Mouse (Mus musculus) midbrain, embryonic 11.5 days (tissue): ENCODE data around the gene Mreg. TPM values are rescaled to one million over a fixed set of nuclear protein-coding genes. Genes with fewer than 3 reads are reported as not detected.
"Not testable (repeated sequence)": the region's sequence is repeated elsewhere in the genome, so short reads cannot be mapped to it uniquely, and the experiment has no call there.

Source experiments
- ATAC-seq: fragments of 200-750 bp; cut with Nextera tagmentation; 2 replicates; pipeline ENCODE4 v1.8.0; 2017; ENCODE audit warnings: moderate TSS enrichment, moderate library complexity; ENCODE audit not compliant: low FRiP score
- DNase-seq: peaks from one replicate; pipeline ENCODE4 v3.0.0; 2015; ENCODE audit warnings: low spot score; ENCODE audit errors: missing footprints
- H3K27ac ChIP-seq: fragments of 300-500 bp; sonication (generic); 2 replicates; pipeline ENCODE4 v1.5.1; 2014; ENCODE audit warnings: low read depth, low read length
- H3K27me3 ChIP-seq: fragments of 300-500 bp; sonication (generic); 2 replicates; pipeline ENCODE4 v1.6.1; 2014; ENCODE audit warnings: mild to moderate bottlenecking, low read length, moderate library complexity, mixed read lengths; ENCODE audit not compliant: control insufficient read depth, insufficient read depth
- H3K36me3 ChIP-seq: fragments of 300-500 bp; sonication (generic); 2 replicates; pipeline ENCODE4 v1.6.1; 2014; ENCODE audit warnings: mild to moderate bottlenecking, low read length, moderate library complexity, mixed read lengths; ENCODE audit not compliant: control insufficient read depth, insufficient read depth
- H3K4me1 ChIP-seq: fragments of 300-500 bp; sonication (generic); 2 replicates; pipeline ENCODE4 v1.6.1; 2014; ENCODE audit warnings: low read length; ENCODE audit not compliant: control insufficient read depth, insufficient read depth
- H3K4me2 ChIP-seq: fragments of 300-500 bp; sonication (generic); 2 replicates; pipeline ENCODE4 v1.6.1; 2014; ENCODE audit warnings: mild to moderate bottlenecking, moderate library complexity
- H3K4me3 ChIP-seq: fragments of 300-500 bp; sonication (generic); 2 replicates; pipeline ENCODE4 v1.5.1; 2014; ENCODE audit warnings: low read depth, low read length
- H3K9ac ChIP-seq: fragments of 300-500 bp; sonication (generic); 2 replicates; pipeline ENCODE4 v1.6.1; 2014; ENCODE audit warnings: low read length
- H3K9me3 ChIP-seq: fragments of 300-500 bp; sonication (generic); 2 replicates; pipeline ENCODE4 v1.6.1; 2016; ENCODE audit warnings: low read length; ENCODE audit not compliant: control insufficient read depth
- WGBS: fragments of 180-500 bp; shearing (Covaris S2); extraction: QIAGEN DNeasy Blood & Tissue Kit; methylation state at CpG from one replicate; pipeline ENCODE4 v1.1.7; 2014; 5-methylcytosine and 5-hydroxymethylcytosine counted together
- polyA plus RNA-seq: library from polyadenylated mRNA; unstranded; fragments of >200 nt; fragmentation: Nextera tagmentation; extraction: Ambion mirVana; gene quantifications from 2 replicates; pipeline ENCODE4 v1.2.1, GENCODE M21; 2014

Gene Mreg
- polyA plus RNA-seq, 1 experiment from 2014 or later = 6.3 TPM

DNA sequence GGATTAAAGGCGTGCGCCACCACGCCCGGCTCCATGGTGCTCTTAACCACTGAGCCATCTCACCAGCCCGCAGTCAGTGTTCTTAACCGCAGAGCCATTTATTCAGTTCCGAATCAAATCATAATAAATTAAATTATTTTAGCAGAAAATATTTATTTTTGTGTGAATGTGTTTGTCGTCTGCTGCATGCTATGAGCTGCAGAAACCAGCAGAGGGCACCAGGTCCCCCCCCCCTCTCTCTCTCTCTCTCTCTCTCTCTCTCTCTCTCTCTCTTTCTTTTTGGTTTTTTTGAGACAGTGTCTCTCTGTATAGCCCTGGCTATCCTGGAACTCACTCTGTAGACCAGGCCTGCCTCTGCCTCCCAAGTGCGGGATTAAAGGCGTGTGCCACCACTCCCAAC lies 20.5 kb upstream of the Mreg start:
- H3K4me3 ChIP-seq, DNase-seq, H3K36me3 ChIP-seq, ATAC-seq, H3K27ac ChIP-seq, H3K4me1 ChIP-seq, H3K9ac ChIP-seq, H3K27me3 ChIP-seq, H3K9me3 ChIP-seq, H3K4me2 ChIP-seq: not testable (repeated sequence)
- 81% methylated on average over 10 of the region's 10 CpGs for whole genome bisulfite sequencing

DNA sequence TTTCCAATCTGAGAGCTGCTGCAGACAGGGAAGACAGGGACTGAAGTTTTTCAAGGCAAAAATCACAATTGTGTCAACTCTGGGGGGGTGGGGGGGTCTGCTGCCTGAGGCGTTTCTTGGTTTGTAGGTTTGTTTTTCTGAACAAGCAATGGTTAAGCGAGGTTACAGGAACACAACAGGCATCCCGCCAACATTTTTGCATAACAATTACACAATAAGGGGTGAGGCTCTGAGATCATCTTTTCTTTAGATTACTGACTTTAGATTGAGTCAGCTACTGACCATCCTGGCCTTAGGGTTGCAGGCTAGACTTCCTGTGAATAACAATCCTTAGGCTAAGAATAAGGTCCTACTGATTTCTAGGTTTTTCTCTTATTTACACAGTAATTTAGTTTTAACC lies 16.9 kb upstream of the Mreg start:
- no peaks in the 10 kb centered on the region; the same call in 1 of the 2 replicates for H3K27me3 ChIP-seq
- no peak overlapping the region for H3K27ac ChIP-seq
- WGBS = 25% methylated on average over 3 of the region's 3 CpGs
- H3K4me2 ChIP-seq = no peak overlapping the region
- no peak for DNase-seq
- H3K36me3 ChIP-seq = no peaks in the 10 kb centered on the region
- no peaks in the 10 kb centered on the region for H3K9me3 ChIP-seq
- peaks cover 4% of the 10 kb centered on the region; the same call in 1 of the 2 replicates for H3K4me1 ChIP-seq
- no peak overlapping the region for H3K4me3 ChIP-seq
- H3K9ac ChIP-seq = no peak overlapping the region
- no peak for ATAC-seq

DNA sequence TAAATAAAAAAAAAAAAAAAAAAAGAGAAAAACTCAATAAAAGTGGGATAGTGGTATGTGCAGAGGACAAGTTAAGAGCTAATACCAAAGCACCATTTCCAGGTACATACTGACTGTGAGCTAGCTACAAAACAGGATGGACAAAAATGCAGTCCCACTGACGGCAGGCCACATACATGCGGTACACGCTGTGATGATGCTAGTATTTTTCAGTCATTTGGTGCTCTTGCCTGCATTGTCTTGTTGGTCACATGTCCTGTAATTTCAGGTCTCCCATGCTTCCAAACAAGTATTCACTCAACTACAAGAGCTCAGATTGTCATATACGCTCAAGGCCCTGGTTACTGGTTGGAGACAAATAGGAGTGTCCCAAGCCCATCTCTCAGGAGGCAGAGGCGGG lies 15.4 kb upstream of the Mreg start:
- 88% methylated on average over 5 of the region's 5 CpGs for WGBS
- ATAC-seq (no peak), DNase-seq (no peak)
- Histone ChIP-seq H3K9me3 (no peaks in the 10 kb centered on the region), H3K4me3 (no peak overlapping the region), H3K9ac (no peak overlapping the region), H3K4me1 (peaks cover 4% of the 10 kb centered on the region; the same call in 1 of the 2 replicates), H3K36me3 (no peaks in the 10 kb centered on the region), H3K27ac (no peak overlapping the region), H3K4me2 (no peak overlapping the region), H3K27me3 (no peaks in the 10 kb centered on the region; the same call in 1 of the 2 replicates)

DNA sequence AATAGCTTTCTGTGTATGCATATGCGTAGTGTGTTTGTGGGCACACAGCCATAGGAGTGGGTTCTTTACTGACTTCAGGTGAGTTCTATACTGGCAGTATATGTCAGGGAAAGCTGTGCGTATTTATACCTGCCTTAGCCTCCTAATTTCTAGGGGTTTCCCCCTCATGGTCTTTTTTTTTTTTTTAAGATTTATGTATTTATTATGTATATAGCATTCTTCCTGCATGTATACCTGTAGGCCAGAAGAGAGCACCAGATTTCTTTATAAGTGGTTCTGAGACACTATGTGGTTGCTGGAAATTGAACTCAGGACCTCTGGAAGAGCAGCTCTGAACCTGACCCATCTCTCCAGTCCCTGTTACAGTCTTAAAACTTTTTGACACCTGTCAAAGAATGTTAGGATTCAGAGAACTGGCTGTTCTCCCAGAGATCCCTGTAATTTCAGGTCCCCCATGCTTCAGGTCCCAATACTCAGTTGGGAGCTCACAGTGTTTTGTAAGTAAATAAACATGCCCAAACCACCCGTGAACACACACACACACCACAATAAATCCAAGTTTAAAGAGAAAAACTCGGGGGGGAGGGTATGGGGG lies 14.9 kb upstream of the Mreg start:
- no peak overlapping the region for H3K4me3 ChIP-seq
- 54% methylated on average over 4 of the region's 4 CpGs for WGBS
- H3K27me3 ChIP-seq = no peaks in the 10 kb centered on the region; the same call in 1 of the 2 replicates
- no peak for ATAC-seq
- no peak overlapping the region for H3K9ac ChIP-seq
- peaks cover 4% of the 10 kb centered on the region; the same call in 1 of the 2 replicates for H3K4me1 ChIP-seq
- H3K9me3 ChIP-seq = no peaks in the 10 kb centered on the region
- no peak overlapping the region for H3K4me2 ChIP-seq
- peak; percentile 88 for DNase-seq
- H3K27ac ChIP-seq = no peak overlapping the region
- H3K36me3 ChIP-seq = no peaks in the 10 kb centered on the region

DNA sequence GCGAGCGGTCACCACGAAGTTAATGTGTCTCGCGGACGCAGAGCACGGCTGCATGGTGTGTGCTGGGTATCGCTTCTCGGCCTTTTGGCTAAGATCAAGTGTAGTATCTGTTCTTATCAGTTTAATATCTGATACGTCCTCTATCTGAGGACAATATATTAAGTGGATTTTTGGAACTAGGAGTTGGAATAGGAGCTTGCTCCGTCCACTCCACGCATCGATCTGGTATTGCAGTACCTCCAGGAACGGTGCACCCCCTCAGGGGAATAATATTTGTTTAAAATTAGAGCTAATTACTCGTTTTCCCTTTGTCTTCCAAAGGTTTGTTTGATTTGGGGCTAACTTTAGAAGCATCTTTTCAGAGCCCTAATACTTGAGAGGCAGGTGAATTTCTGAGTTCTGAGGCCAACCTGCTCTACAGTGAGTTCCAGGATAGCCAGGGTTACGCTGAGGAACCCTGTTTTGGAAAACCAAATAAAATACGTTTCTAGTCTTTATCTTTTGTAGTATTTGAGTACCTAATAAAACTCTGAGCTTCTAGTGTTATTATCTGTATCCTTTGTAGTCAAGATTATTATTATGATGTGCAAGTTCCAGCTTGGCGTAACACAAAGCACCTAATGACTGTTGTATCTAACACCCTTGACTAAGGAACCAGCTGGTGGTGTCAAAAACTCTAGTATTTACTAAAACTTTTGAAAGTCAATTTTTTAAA lies 14.2 kb upstream of the Mreg start:
- Histone ChIP-seq H3K27ac (no peak overlapping the region), H3K27me3 (no peaks in the 10 kb centered on the region; the same call in 1 of the 2 replicates), H3K36me3 (no peaks in the 10 kb centered on the region), H3K4me1 (peaks cover 4% of the 10 kb centered on the region; the same call in 1 of the 2 replicates), H3K4me2 (peak overlapping the region; percentile 50), H3K4me3 (peak overlapping the region; percentile 28; the same call in 1 of the 2 replicates), H3K9me3 (no peaks in the 10 kb centered on the region), H3K9ac (peak overlapping the region; percentile 55; the same call in 1 of the 2 replicates)
- WGBS = under 1% methylated on average over 9 of the region's 18 CpGs
- DNase-seq (peak; percentile 95), ATAC-seq (peak; percentile 90)

DNA sequence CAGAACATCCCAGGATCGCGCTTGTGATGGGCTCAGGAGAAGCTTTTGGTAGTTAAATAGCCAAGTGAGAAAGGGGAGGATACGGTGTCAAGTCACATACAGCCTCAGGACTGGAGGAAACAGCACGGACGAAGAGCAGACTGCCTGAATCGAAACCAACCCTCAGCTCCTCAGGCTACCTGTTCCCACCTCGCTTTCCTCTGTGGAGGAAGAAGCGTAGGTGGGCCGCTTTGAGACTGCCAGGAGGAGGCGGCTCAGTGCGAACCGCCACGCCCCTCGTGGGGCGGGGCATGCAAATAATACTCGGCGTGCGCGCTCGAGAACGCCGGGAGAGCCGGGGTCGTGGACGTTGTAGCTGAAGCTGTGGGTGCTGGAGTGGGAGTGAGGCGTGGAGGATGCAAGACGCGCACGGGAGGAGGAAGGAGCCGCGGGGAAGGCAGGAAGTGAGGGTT lies 13.6 kb upstream of the Mreg start:
- H3K4me2 ChIP-seq = peak overlapping the region; percentile 50
- H3K27me3 ChIP-seq, H3K36me3 ChIP-seq, H3K27ac ChIP-seq, H3K9me3 ChIP-seq, H3K4me1 ChIP-seq: not testable (repeated sequence)
- WGBS = under 1% methylated on average over 25 of the region's 31 CpGs
- H3K9ac ChIP-seq = peak overlapping the region; percentile 55
- peak overlapping the region; percentile 28 for H3K4me3 ChIP-seq
- peak; percentile 91 for ATAC-seq
- DNase-seq = peak; percentile 99

DNA sequence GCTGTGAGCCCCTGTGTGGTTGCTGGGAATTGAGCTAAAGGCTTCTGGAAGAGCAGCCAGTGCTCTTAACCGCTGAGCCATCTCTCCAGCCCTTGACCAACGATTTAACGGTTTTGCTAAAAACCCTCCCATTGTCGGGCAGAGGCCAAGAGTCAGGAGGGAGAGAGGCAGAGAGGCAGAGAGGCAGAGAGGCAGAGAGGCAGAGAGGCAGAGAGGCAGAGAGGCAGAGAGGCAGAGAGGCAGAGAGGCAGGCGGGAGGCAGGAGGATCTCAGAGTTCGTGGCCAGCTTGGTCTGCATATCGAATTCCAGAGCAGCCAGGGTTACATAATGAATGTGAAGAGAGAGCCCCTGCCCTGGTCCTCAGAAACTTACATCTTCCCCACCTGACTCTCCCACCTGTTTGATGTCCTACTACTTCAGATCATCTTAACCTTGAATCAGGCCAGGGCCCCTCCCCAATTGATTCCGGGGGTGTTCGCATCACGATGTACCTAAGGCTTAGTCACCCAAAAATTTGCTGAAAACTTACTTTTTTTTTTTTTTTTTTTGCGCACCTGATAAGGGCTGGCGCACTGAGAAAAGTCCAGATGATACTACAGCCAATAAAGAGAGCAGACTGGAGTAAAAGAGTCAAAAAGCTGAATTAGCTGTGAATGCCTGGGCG lies 13.1 kb upstream of the Mreg start:
- H3K4me3 ChIP-seq = peak overlapping the region; percentile 28
- peak; percentile 2; the same call in 1 of the 2 replicates for ATAC-seq
- peaks cover 4% of the 10 kb centered on the region; the same call in 1 of the 2 replicates for H3K4me1 ChIP-seq
- no peaks in the 10 kb centered on the region; the same call in 1 of the 2 replicates for H3K27me3 ChIP-seq
- H3K36me3 ChIP-seq = no peaks in the 10 kb centered on the region
- H3K9me3 ChIP-seq = no peaks in the 10 kb centered on the region
- no peak overlapping the region for H3K27ac ChIP-seq
- WGBS = 8% methylated on average over 13 of the region's 13 CpGs
- H3K4me2 ChIP-seq = peak overlapping the region; percentile 50
- no peak for DNase-seq
- peak overlapping the region; percentile 22; the same call in 1 of the 2 replicates for H3K9ac ChIP-seq

DNA sequence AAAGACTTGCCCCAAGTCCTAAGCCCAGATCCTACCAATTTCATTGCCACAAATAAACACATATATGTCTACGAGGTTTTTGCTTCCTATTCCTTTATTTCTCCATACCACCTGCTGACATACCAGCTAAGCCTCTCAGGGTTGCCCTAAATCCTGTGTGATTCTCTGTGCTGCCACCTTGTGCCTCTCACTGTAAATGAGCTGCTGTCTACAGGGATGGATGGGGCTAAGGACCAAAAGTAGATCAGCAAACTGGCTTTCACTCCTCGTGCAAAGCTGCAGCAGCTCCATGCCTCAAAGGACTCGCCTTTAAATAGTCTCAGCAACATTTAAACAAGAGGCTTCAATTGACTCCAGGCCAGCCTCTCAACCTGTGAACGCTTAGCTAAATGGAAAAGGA lies 7.9 kb upstream of the Mreg start:
- Histone ChIP-seq H3K36me3 (no peaks in the 10 kb centered on the region), H3K27me3 (no peaks in the 10 kb centered on the region), H3K4me2 (no peak overlapping the region), H3K27ac (no peak overlapping the region), H3K9me3 (no peaks in the 10 kb centered on the region), H3K9ac (no peak overlapping the region), H3K4me3 (no peak overlapping the region), H3K4me1 (no peaks in the 10 kb centered on the region)
- 16% methylated on average over 4 of the region's 4 CpGs for WGBS
- ATAC-seq (no peak), DNase-seq (no peak)

DNA sequence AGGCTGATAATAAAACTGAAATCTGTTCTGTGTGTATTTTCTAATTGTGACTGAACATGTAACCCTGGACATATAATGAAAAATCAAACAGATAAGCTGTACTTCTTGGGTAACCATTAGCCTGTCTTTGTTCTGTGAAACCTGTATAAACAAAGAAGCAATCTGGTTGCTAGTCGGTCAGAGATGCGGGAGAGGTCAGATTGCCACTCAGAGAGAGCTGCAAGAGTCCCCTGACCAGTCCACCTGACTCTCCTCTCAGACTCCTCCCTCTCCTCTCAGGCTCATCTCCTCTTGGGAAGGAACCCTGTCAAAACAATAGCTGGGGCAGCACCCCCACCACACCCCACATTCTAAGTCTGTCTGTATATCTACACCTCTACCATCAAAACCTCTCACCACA lies 7.0 kb upstream of the Mreg start:
- WGBS = 48% methylated on average over 2 of the region's 2 CpGs
- no peak overlapping the region for H3K9ac ChIP-seq
- no peak overlapping the region for H3K4me2 ChIP-seq
- no peak overlapping the region for H3K27ac ChIP-seq
- H3K4me1 ChIP-seq = no peaks in the 10 kb centered on the region
- ATAC-seq (no peak), DNase-seq (no peak)
- no peaks in the 10 kb centered on the region for H3K36me3 ChIP-seq
- no peaks in the 10 kb centered on the region for H3K9me3 ChIP-seq
- H3K27me3 ChIP-seq = no peaks in the 10 kb centered on the region
- no peak overlapping the region for H3K4me3 ChIP-seq
